Mouse (Mus musculus) embryonic facial prominence, embryonic 15.5 days (tissue): ENCODE results near the gene Enah. TPM values are rescaled to one million over a fixed set of nuclear protein-coding genes. Genes with fewer than 3 reads are reported as not detected.

Experiments used
- ATAC-seq: fragments of 200-750 bp; cut with Nextera tagmentation; 2 replicates; pipeline ENCODE4 v1.8.0; 2017; ENCODE audit warnings: low read depth, moderate TSS enrichment; ENCODE audit not compliant: insufficient number of reproducible peaks, low FRiP score, low TSS enrichment
- H3K27ac ChIP-seq: fragments of 300-500 bp; sonication (generic); replicated peaks from 2 replicates; pipeline ENCODE4 v1.5.1; 2015; ENCODE audit warnings: mild to moderate bottlenecking, inconsistent platforms
- H3K27me3 ChIP-seq: fragments of 300-500 bp; sonication (generic); 2 replicates; pipeline ENCODE4 v1.6.1; 2015; ENCODE audit warnings: inconsistent platforms
- H3K36me3 ChIP-seq: fragments of 300-500 bp; sonication (generic); 2 replicates; pipeline ENCODE4 v1.6.1; 2015; ENCODE audit warnings: mild to moderate bottlenecking, inconsistent platforms
- H3K4me1 ChIP-seq: fragments of 300-500 bp; sonication (generic); 2 replicates; pipeline ENCODE4 v1.6.1; 2015; ENCODE audit warnings: inconsistent platforms
- H3K4me2 ChIP-seq: fragments of 300-500 bp; sonication (generic); replicated peaks from 2 replicates; pipeline ENCODE4 v1.6.1; 2015; ENCODE audit warnings: mild to moderate bottlenecking, inconsistent platforms
- H3K4me3 ChIP-seq: fragments of 300-500 bp; sonication (generic); replicated peaks from 2 replicates; pipeline ENCODE4 v1.5.1; 2015; ENCODE audit warnings: mild to moderate bottlenecking, inconsistent platforms
- H3K9ac ChIP-seq: fragments of 300-500 bp; sonication (generic); 2 replicates; pipeline ENCODE4 v1.6.1; 2015; ENCODE audit warnings: inconsistent platforms
- H3K9me3 ChIP-seq: fragments of 300-500 bp; sonication (generic); replicated peaks from 2 replicates; pipeline ENCODE4 v1.6.1; 2016; ENCODE audit warnings: inconsistent platforms
- WGBS: fragments of 180-500 bp; shearing (Covaris S2); methylation state at CpG from one replicate; pipeline ENCODE4 v1.1.7; 2015; 5-methylcytosine and 5-hydroxymethylcytosine counted together
- polyA plus RNA-seq: library from polyadenylated mRNA; unstranded; fragments of >200 nt; fragmentation: Nextera tagmentation; extraction: Ambion mirVana; gene quantifications from 2 replicates; pipeline ENCODE4 v1.2.1, GENCODE M21; 2015

The Enah gene
- polyA plus RNA-seq, 1 experiment from 2014 or later, result 23.3 TPM

- Histone ChIP-seq H3K9me3 (no peaks in the 10 kb centered on the region), H3K36me3 (peaks cover 16% of the 10 kb centered on the region; the same call in 1 of the 2 replicates), H3K4me2 (no peak overlapping the region), H3K4me1 (no peaks in the 10 kb centered on the region), H3K27me3 (no peaks in the 10 kb centered on the region), H3K9ac (no peak overlapping the region), H3K27ac (no peak overlapping the region), H3K4me3 (no peak overlapping the region)
- no peak for ATAC-seq
- 52% methylated on average over 11 of the region's 11 CpGs for WGBS
These were observed 118.0 kb downstream of the Enah start for GRCm38 (mm10) chr1:181901706-181902373.

GRCm38 (mm10) chr1:181900846-181901245, 118.9 kb downstream of the Enah start:
- H3K4me2 ChIP-seq, result no peak overlapping the region
- no peaks in the 10 kb centered on the region for H3K4me1 ChIP-seq
- 91% methylated on average over 1 of the region's 1 CpGs for WGBS
- H3K27ac ChIP-seq, result no peak overlapping the region
- H3K27me3 ChIP-seq, result no peaks in the 10 kb centered on the region
- H3K9me3 ChIP-seq, result no peaks in the 10 kb centered on the region
- H3K4me3 ChIP-seq, result no peak overlapping the region
- H3K9ac ChIP-seq, result no peak overlapping the region
- H3K36me3 ChIP-seq, result peaks cover 10% of the 10 kb centered on the region; the same call in 1 of the 2 replicates
- ATAC-seq, result no peak

GRCm38 (mm10) chr1:181898961-181899360, 120.8 kb downstream of the Enah start:
- Histone ChIP-seq H3K27ac (no peak overlapping the region), H3K9ac (no peak overlapping the region), H3K4me3 (no peak overlapping the region), H3K4me2 (no peak overlapping the region), H3K4me1 (no peaks in the 10 kb centered on the region), H3K27me3 (no peaks in the 10 kb centered on the region), H3K36me3 (0 out of 2 replicates have a peak, but pooled peaks cover 10% of the 10 kb centered on the region), H3K9me3 (no peaks in the 10 kb centered on the region)
- WGBS, result 37% methylated on average over 1 of the region's 1 CpGs
- no peak for ATAC-seq

GRCm38 (mm10) chr1:181896991-181897390, 122.8 kb downstream of the Enah start:
- 86% methylated on average over 10 of the region's 10 CpGs for WGBS
- Histone ChIP-seq H3K36me3 (no peaks in the 10 kb centered on the region), H3K27me3 (no peaks in the 10 kb centered on the region)

GRCm38 (mm10) chr1:181893721-181894120, 126.1 kb downstream of the Enah start:
- Histone ChIP-seq H3K9ac (no peak overlapping the region), H3K4me1 (no peaks in the 10 kb centered on the region), H3K27ac (no peak overlapping the region), H3K36me3 (no peaks in the 10 kb centered on the region), H3K27me3 (no peaks in the 10 kb centered on the region), H3K4me2 (no peak overlapping the region), H3K9me3 (no peaks in the 10 kb centered on the region), H3K4me3 (no peak overlapping the region)
- WGBS, result 78% methylated on average over 8 of the region's 8 CpGs
- ATAC-seq, result 0 out of 2 replicates have a peak, but pooled peaks have one; percentile 1

More at GRCm38 (mm10) chr1:181896991-181897390, 122.8 kb downstream of the Enah start:
- no peak overlapping the region for H3K27ac ChIP-seq
- no peak overlapping the region for H3K4me2 ChIP-seq
- H3K4me1 ChIP-seq, result no peaks in the 10 kb centered on the region
- H3K9me3 ChIP-seq, result no peaks in the 10 kb centered on the region
- H3K9ac ChIP-seq, result no peak overlapping the region
- no peak overlapping the region for H3K4me3 ChIP-seq
- ATAC-seq, result no peak

GRCm38 (mm10) chr1:181889670-181890069, 130.1 kb downstream of the Enah start:
- no peaks in the 10 kb centered on the region for H3K27me3 ChIP-seq
- ATAC-seq, result no peak
- H3K4me1 ChIP-seq, result no peaks in the 10 kb centered on the region
- no peak overlapping the region for H3K9ac ChIP-seq
- no peaks in the 10 kb centered on the region for H3K36me3 ChIP-seq
- H3K27ac ChIP-seq, result no peak overlapping the region
- no peaks in the 10 kb centered on the region for H3K9me3 ChIP-seq
- no peak overlapping the region for H3K4me2 ChIP-seq
- no peak overlapping the region for H3K4me3 ChIP-seq
- WGBS, result 83% methylated on average over 7 of the region's 7 CpGs

- Histone ChIP-seq H3K4me2 (peak overlapping the region; percentile 32), H3K4me3 (no peak overlapping the region), H3K9me3 (no peaks in the 10 kb centered on the region), H3K27me3 (no peaks in the 10 kb centered on the region), H3K27ac (no peak overlapping the region), H3K4me1 (no peaks in the 10 kb centered on the region), H3K9ac (no peak overlapping the region), H3K36me3 (no peaks in the 10 kb centered on the region)
- ATAC-seq, result peak; percentile 64
- 1% methylated on average over 11 of the region's 11 CpGs for WGBS
These were observed 131.0 kb downstream of the Enah start for GRCm38 (mm10) chr1:181888801-181889200.

- no peak for ATAC-seq
These were observed 138.3 kb downstream of the Enah start for GRCm38 (mm10) chr1:181881532-181881931.

GRCm38 (mm10) chr1:181880752-181881325, 139.0 kb downstream of the Enah start:
- peak overlapping the region; percentile 15; the same call in 1 of the 2 replicates for H3K4me2 ChIP-seq
- H3K9me3 ChIP-seq, result no peaks in the 10 kb centered on the region
- no peak overlapping the region for H3K4me3 ChIP-seq
- H3K36me3 ChIP-seq, result no peaks in the 10 kb centered on the region
- WGBS, result 48% methylated on average over 15 of the region's 15 CpGs
- H3K27me3 ChIP-seq, result no peaks in the 10 kb centered on the region
- H3K9ac ChIP-seq, result no peak overlapping the region
- peaks cover 9% of the 10 kb centered on the region for H3K4me1 ChIP-seq
- no peak overlapping the region for H3K27ac ChIP-seq
- ATAC-seq, result 0 out of 2 replicates have a peak, but pooled peaks have one; percentile 17

More at GRCm38 (mm10) chr1:181881532-181881931, 138.3 kb downstream of the Enah start:
- no peaks in the 10 kb centered on the region for H3K9me3 ChIP-seq
- no peak overlapping the region for H3K4me3 ChIP-seq
- H3K9ac ChIP-seq, result no peak overlapping the region
- H3K27me3 ChIP-seq, result no peaks in the 10 kb centered on the region
- peak overlapping the region; percentile 15 for H3K4me2 ChIP-seq
- H3K4me1 ChIP-seq, result peaks cover 9% of the 10 kb centered on the region
- no peak overlapping the region for H3K27ac ChIP-seq
- H3K36me3 ChIP-seq, result no peaks in the 10 kb centered on the region
- WGBS, result 20% methylated on average over 8 of the region's 8 CpGs

GRCm38 (mm10) chr1:181878436-181878835, 141.4 kb downstream of the Enah start:
- Histone ChIP-seq H3K9me3 (no peaks in the 10 kb centered on the region), H3K4me1 (peaks cover 9% of the 10 kb centered on the region), H3K4me2 (no peak overlapping the region), H3K4me3 (no peak overlapping the region), H3K27me3 (no peaks in the 10 kb centered on the region), H3K36me3 (no peaks in the 10 kb centered on the region), H3K27ac (no peak overlapping the region), H3K9ac (no peak overlapping the region)
- no peak for ATAC-seq
- 77% methylated on average over 5 of the region's 5 CpGs for WGBS

- Histone ChIP-seq H3K4me2 (no peak overlapping the region), H3K4me1 (peaks cover 9% of the 10 kb centered on the region), H3K27me3 (no peaks in the 10 kb centered on the region), H3K4me3 (no peak overlapping the region), H3K9ac (no peak overlapping the region), H3K27ac (no peak overlapping the region), H3K9me3 (no peaks in the 10 kb centered on the region), H3K36me3 (no peaks in the 10 kb centered on the region)
- ATAC-seq, result no peak
- 47% methylated on average over 5 of the region's 5 CpGs for WGBS
These were observed 142.7 kb downstream of the Enah start for GRCm38 (mm10) chr1:181877088-181877487.
